Mouse (Mus musculus) embryo, embryonic 10.5 days (tissue): Measurements from ENCODE around the gene Atf7.

Source experiments
- DNase-seq: peaks from one replicate; pipeline ENCODE4 v3.0.0-alpha.2; 2015; ENCODE audit warnings: low spot score

Atf7 gene

GRCm38 (mm10) chr15:102498322-102498721 is 126.9 kb downstream of the Atf7 start:
- DNase-seq, result no peak

DNA sequence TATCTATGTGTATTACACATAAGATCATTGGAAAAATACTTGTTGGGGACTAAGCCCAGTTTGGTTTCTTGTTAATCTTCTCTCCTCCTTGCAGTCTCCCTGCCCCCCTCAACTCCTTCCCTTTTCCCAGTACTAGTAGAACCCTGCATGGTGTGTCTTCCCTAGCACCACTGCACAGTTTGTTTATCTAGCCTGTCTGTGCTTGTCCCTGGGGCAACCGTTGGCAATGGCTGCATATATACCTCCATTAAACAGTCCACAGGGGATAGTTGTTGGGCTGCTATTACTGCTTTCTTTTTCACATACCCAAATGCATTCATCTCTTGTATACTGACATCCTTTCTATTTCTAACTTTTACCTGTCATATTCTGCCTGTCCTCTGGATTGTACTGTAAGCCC is 137.6 kb downstream of the Atf7 start:
- DNase-seq, result no peak

DNA sequence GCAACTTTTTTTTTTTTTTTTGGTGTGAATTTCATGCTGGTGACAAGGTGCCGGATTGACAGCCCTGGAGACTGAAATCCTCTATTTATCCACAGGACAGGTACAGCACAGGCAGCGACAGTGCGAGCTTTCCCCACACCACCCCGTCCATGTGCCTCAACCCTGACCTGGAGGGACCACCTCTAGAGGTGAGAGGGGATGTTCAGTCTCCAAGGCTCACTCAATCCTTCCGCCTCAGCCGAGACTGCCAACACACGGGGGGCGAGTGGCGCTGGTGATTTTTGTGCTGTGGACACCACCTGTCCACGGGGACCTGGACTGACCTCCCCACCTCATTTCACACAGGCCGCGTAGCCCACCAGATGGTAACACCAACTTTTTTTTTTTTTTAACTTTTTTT is 139.4 kb downstream of the Atf7 start:
- DNase-seq, result no peak

DNA sequence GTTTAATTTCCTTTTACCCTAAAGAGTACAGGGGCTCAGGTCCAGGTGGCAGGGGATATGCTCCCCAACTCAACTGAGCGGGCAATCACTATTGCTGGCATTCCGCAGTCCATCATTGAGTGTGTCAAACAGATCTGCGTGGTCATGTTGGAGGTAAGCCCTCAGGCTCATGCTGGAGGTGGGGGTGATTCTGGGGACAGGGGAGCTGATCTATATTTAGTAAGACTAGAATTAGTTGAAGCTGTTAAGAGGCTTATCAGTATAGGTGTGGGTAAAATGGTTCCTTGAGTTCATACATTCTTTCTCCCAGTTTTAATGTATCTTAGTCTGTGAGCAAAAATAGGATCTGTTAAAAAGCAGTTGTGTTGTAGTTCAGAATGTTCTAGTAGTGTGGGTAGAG is 142.1 kb downstream of the Atf7 start:
- DNase-seq, result no peak
